Mouse (Mus musculus) lung, postnatal 10 days (tissue): ENCODE data around the gene Ralbp1.
A peak's percentile ranks its signal among the peaks of the same experiment; 100 is the strongest.

ENCODE experiments used
- DNase-seq: peaks from one replicate; pipeline ENCODE4 v3.0.0; 2021

Gene Ralbp1

DNA sequence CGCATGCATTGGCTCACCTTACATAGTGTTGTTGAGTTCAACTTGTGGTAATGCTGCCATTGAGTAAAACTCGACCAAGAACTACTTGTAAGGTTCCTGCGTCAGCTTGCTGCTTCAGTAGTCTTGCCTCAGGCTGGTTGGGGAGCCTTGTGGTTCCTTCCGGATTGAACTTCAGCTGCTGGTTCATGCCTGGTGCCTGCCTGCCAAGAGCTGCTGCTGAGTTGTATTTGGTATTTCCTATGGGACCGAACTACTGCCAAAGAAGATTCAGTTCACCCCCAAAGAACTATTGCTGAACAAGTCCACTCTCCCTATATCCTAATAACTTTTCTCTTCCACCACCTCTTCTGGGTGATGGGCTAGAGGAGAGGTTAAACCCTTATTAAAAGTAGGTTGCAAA, 3.9 kb upstream of the Ralbp1 start:
- DNase-seq = no peak

GRCm38 (mm10) chr17:65886571-65886970, 973 bp upstream of the Ralbp1 start:
- peak; percentile 39 for DNase-seq

GRCm38 (mm10) chr17:65885398-65885696, 251 bp downstream of the Ralbp1 start:
- no peak for DNase-seq

DNA sequence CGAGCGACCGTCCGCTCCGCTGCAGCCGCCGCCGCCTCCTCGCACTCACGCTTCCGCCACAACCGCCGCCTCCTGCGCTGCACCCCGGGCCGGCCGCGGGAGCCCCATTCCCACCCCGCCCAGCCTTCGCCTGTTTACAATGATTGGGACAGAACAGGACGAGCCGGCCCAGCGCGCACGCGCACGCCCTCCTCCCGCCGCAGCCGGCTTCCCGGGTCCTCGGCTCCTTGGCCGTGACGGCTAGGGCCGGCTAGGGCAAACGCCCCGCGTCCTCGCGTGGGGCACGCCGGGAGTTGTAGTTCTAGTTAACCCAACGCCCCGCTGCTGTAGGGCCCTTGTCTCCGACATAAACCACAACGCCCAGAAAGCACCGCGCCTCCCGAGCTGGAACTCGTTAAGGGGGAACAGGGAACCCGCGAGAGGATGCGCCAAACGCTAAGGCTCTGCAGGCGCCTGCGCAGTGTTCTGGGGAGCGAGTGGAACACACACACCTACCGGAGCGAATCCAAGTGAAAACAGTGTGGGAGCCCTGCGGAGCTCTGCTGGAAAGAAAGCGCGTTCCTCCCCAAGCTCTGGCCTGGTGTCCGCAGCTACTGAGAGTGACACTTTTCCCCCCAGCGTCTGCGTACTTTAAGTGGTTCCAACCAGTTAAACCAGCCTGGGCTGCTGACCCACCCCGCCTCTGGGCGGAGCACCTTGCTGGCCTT, 754 bp downstream of the Ralbp1 start:
- peak; percentile 100 for DNase-seq

DNA sequence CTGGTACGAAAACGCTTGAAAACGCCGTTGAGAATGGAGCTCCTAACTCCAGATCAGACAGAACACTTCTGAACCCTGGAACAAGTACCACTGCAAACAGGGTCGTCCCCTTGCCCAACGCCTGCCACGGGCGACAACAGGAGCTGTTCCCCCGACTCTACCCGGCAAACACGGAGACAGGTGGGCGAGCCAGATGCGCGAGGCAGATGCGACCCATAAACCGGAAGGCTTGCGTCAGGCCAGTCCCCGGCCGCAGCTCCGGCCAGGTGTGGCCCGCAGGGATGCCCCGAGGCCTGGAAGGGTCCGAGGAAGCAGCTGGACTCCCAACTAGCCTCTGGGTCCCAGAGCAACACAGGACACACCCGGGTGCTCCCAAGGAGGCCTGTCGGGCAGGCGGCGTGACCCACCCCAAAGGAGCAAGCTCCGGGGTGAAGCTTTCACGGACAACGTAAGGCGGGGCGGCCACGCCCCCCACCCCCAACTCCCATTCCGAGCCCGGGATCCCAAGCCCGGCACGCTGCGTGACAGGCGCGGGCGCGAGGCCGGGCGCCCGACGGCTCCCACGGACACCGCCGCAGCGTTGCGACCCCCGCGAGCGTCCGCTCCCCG, 1.4 kb downstream of the Ralbp1 start:
- DNase-seq = peak; percentile 67

GRCm38 (mm10) chr17:65877026-65877425, 8.6 kb downstream of the Ralbp1 start:
- no peak for DNase-seq

DNA sequence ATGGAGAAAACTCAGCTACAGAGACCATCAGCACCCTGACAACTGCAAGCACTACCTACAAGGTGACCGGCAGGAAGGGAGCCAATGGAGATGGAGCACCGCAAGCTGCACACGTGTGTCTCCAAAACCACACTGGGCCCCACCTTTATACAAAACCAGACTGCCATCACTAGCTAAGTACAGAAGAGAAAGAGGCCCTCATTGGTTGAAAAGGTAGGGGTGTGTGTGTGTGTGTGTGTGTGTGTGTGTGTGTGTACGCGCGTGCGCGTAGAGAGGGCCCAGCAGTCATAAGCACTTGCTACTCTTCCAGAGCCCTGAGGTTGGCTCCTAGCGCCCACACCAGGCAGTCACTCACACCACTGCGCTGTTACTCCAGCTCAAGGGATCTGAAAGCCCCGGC, 11.8 kb downstream of the Ralbp1 start:
- no peak for DNase-seq

GRCm38 (mm10) chr17:65873156-65873555, 12.4 kb downstream of the Ralbp1 start:
- no peak for DNase-seq

DNA sequence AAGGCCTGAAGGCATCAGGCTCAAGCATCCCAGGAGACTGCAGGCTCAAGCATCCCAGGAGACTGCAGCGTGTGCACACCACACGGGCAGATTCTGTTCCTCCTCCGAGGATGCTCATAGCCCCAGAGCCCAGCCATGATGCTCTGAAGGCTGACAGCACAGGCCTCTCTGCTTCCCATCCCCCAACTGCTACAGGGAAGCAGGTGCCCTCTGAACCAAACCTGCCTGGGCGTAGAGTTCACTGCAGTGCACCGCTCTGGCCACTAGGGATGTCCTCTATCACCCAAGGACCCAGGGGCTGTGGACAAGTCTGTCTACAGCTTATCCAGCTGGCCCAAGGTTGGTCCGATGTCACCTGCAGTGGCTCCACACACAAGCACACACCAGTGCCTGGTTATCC, 12.9 kb downstream of the Ralbp1 start:
- peak; percentile 66 for DNase-seq

- DNase-seq = no peak
Observed at GRCm38 (mm10) chr17:65872051-65872450, 13.5 kb downstream of the Ralbp1 start.

DNA sequence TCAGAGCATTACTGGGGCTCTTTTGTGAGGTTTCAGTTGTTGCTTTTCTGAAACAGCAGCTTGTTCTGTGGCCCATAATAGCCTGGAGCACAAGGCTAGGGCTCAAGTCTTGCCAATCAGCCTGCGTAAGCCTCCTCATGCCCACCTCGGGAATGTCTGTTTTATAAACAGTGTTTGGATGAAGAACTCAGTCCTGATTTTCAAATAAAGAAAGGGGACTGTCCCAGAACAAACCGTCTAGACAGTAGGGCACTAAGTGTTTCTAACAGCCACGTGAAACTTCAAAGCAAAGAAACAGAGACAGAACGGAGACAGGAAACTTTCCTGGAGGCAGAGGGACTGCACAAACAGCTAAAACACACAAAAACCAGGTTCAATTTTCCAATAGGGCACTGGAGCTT, 14.0 kb downstream of the Ralbp1 start:
- no peak for DNase-seq

- DNase-seq = peak; percentile 87
Observed at GRCm38 (mm10) chr17:65870146-65870545, 15.5 kb downstream of the Ralbp1 start.

DNA sequence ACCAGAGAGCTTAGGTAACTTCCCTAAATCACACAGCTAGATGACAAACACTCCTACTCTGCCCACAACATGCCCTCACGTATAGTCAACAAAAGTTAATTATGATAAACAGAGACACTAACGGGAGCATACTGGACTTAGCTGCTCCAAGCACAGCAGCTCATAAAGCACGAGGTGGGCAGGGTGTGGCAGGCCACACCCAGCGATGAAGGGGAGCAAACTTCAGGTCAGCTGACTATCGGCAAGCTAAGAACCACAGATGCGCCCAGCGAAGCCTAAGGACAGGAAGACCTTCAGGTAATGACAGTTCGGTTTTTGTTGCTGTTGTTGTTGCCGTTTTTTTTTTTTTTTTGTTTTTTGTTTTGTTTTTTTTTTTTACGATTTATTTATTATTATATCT, 15.9 kb downstream of the Ralbp1 start:
- no peak for DNase-seq

- no peak for DNase-seq
Observed at GRCm38 (mm10) chr17:65867996-65868395, 17.6 kb downstream of the Ralbp1 start.

DNA sequence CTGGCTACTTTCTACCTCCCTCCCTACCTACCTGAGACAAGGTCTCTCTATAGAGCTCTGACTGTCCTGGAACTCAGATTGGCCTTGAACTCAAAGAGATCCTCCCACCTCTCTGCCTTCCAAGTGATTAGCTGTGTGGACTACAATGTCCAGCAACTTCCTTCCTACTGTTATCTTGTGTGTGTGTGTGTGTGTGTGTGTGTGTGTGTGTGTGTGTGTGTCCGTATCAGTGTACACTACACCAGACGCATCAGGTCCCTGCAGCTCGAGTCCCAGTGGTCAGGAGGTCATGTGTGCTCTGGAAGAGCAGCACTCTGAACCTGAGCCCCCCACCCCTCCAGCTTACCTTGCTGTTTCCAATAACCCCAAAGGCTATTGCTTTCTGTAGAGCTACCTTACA, 19.4 kb downstream of the Ralbp1 start:
- no peak for DNase-seq

GRCm38 (mm10) chr17:65865265-65865664, 20.3 kb downstream of the Ralbp1 start:
- DNase-seq = no peak

GRCm38 (mm10) chr17:65864742-65865141, 20.9 kb downstream of the Ralbp1 start:
- peak; percentile 64 for DNase-seq

- no peak for DNase-seq
Observed at GRCm38 (mm10) chr17:65863830-65864229, 21.8 kb downstream of the Ralbp1 start.

DNA sequence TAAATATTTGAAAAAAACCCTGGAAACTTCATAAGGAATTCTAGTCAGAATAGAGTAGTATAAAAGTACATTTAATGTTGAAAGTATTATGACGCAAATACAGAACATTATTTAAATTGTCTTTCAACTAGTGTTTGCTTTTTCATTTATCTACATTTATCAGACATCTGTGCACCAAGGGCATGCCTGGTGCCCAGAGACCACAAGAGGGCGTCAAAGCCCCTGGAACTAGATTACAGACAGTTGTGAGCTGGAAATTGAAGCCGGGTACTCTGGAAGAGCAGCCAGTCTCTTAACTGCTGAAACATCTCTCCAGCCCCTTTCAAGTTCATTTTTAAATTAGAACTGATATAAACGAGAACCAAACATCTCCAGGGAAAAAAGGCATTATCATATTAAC, 23.0 kb downstream of the Ralbp1 start:
- peak; percentile 66 for DNase-seq

DNA sequence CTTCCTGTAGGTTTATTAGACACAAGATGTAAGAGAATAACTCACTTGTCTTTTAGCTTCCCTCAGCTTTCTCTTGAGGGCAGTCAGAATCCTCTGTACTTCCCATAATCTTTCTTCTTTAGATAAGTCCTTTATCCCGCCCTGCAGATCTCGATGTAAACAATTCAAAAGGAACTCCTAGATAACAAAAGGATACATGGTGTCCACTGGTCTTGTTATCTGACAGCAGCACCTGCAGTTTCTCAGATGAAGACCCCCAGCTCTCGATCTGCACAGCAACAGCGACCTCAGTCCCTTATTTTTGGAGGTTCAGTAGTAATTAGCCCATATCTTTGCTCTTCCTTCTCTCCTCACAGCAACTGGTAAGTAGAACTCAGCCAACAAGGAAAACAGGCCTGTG, 28.0 kb downstream of the Ralbp1 start:
- DNase-seq = no peak

DNA sequence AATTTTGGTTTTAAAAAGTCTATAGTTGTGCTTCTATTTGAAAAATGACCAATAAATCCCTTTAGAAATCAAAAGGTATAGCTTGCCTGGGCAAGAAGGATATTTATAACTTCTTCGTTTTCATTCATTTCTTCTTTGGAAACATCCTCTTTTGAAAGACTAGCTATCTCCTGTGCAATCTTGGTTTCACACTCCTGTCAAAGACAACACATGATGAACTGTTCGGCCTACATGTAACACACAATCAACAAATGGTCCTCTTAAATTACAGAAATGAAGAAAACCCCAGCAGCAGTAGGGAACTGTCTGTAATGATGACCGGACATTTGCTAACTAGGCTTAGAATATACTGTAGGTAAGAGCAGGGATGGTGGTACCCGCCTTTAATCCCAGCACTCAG, 31.6 kb downstream of the Ralbp1 start:
- no peak for DNase-seq

GRCm38 (mm10) chr17:65853326-65853725, 32.3 kb downstream of the Ralbp1 start:
- DNase-seq = peak; percentile 45

DNA sequence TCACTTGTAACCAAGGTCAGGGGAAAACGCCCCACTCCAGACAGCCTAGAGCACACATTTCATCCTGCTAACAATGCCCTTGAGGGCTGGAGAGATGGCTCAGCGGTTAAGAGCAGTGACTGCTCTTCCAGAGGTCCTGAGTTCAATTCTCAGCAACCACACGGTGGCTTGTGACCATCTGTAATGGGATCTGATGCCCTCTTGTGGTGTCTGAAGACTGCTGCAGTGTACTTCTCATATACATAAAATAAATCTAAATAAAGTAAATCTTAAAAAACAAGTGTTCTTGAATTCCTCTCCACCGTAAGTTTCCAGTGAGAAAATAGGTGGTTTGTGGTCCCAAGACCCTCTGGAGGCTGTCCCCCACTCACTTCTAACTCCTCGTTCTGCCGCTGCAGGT, 33.8 kb downstream of the Ralbp1 start:
- no peak for DNase-seq

DNA sequence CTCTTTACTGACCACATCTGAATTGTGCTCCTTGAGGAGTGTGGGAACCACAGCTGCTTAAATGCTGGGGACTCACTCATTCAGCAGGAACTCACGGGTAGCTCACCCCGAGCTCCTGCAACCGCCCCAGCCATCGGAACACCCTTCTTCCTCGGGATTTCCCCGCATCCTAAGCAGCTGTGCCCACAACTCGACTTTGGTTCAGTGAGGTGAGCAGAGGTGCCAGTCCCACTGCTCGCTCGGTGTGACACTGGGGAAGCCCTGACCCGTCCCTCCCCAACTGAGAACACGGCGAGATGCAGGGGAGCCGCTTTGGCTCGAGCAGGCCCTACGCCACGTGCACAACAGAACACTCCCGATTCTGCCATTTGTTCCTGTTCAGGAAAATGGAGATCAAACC, 35.1 kb downstream of the Ralbp1 start:
- no peak for DNase-seq
